Mouse (Mus musculus): ENCODE results near the gene Efcab11.
A peak's percentile ranks its signal among the peaks of the same experiment; 100 is the strongest.
"Not testable (repeated sequence)": the region's sequence is repeated elsewhere in the genome, so short reads cannot be mapped to it uniquely, and the experiment has no call there.

The Efcab11 gene

GRCm38 (mm10) chr12:99874609-99875008 is 9.6 kb downstream of the Efcab11 start:
- DNase-seq (ENCODE audit: low read depth) = no peak

- DNase-seq (ENCODE audit: low read depth) = peak; percentile 6
These were observed 10.8 kb downstream of the Efcab11 start for GRCm38 (mm10) chr12:99873443-99873842.

- DNase-seq (ENCODE audit: low read depth) = no peak
These were observed 15.4 kb downstream of the Efcab11 start for GRCm38 (mm10) chr12:99868821-99869220.

- no peak for DNase-seq (ENCODE audit: low read depth)
These were observed 19.6 kb downstream of the Efcab11 start for GRCm38 (mm10) chr12:99864613-99865012.

- DNase-seq (ENCODE audit: low read depth) = peak; percentile 36
These were observed 23.3 kb downstream of the Efcab11 start for GRCm38 (mm10) chr12:99860981-99861380.

- no peak for DNase-seq (ENCODE audit: low read depth)
These were observed 24.7 kb downstream of the Efcab11 start for GRCm38 (mm10) chr12:99859391-99860100.

GRCm38 (mm10) chr12:99858664-99859063 is 25.6 kb downstream of the Efcab11 start:
- no peak for DNase-seq (ENCODE audit: low read depth)

- DNase-seq (ENCODE audit: low read depth) = no peak
These were observed 28.2 kb downstream of the Efcab11 start for GRCm38 (mm10) chr12:99856011-99856410.

- DNase-seq (ENCODE audit: low read depth) = no peak
These were observed 30.6 kb downstream of the Efcab11 start for GRCm38 (mm10) chr12:99853323-99854258.

GRCm38 (mm10) chr12:99849996-99850395 is 34.2 kb downstream of the Efcab11 start:
- DNase-seq (ENCODE audit: low read depth) = no peak

- no peak for DNase-seq (ENCODE audit: low read depth)
These were observed 39.3 kb downstream of the Efcab11 start for GRCm38 (mm10) chr12:99844951-99845350.

- DNase-seq (ENCODE audit: low read depth) = peak; percentile 64
These were observed 45.5 kb downstream of the Efcab11 start for GRCm38 (mm10) chr12:99838703-99839102.

GRCm38 (mm10) chr12:99838109-99838508 is 46.1 kb downstream of the Efcab11 start:
- no peak for DNase-seq (ENCODE audit: low read depth)

- peak; percentile 46 for DNase-seq (ENCODE audit: low read depth)
These were observed 46.7 kb downstream of the Efcab11 start for GRCm38 (mm10) chr12:99837528-99837927.

- DNase-seq (ENCODE audit: low read depth) = peak; percentile 83
These were observed 47.7 kb downstream of the Efcab11 start for GRCm38 (mm10) chr12:99836404-99837131.

- DNase-seq (ENCODE audit: low read depth) = peak; percentile 41
These were observed 50.8 kb downstream of the Efcab11 start for GRCm38 (mm10) chr12:99833476-99833875.

GRCm38 (mm10) chr12:99822591-99822990 is 61.6 kb downstream of the Efcab11 start:
- DNase-seq (ENCODE audit: low read depth) = no peak

- peak; percentile 66 for DNase-seq (ENCODE audit: low read depth)
These were observed 62.8 kb downstream of the Efcab11 start for GRCm38 (mm10) chr12:99821309-99821934.

GRCm38 (mm10) chr12:99819186-99819974 is 64.9 kb downstream of the Efcab11 start:
- peak; percentile 36 for DNase-seq (ENCODE audit: low read depth)

GRCm38 (mm10) chr12:99818006-99818405 is 66.2 kb downstream of the Efcab11 start:
- not testable (repeated sequence) for DNase-seq (ENCODE audit: low read depth)

GRCm38 (mm10) chr12:99815244-99815643 is 69.0 kb downstream of the Efcab11 start:
- no peak for DNase-seq (ENCODE audit: low read depth)

Data from naive thymus-derived CD4-positive, alpha-beta T cell, adult 2 months (primary cell).